ENCODE assay signal across 8 mouse cellular contexts in the genomic region with DNA sequence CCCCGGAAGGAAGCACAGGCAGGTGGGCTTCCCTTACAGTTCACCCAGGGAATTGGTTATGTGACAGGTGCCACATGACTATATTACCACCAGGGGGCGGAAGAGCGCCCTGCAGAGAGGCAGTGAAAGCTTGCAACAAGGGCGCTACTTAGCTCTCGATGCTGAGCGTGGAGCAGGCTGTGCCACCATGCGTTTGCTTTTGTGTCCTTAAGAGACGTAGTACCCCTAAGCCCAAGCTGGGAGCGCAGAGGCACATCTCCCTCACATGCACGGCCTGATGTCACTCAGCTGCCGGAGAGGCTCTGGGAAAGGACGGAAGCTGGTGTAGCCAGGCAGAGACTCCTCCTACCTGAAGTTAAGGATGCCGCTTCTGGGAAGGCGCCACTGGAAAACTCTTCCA. TPM values are rescaled to one million over a fixed set of nuclear protein-coding genes. Genes with fewer than 3 reads are reported as not detected.
DNase-seq lines count a peak whose midpoint lies in the region; ATAC-seq and TF ChIP-seq lines count a peak whose summit lies in the region.

No protein-coding gene starts in this region.

- TF ChIP-seq CTCF in cerebellum, adult 2 months (IDR thresholded peaks at IDR 0.05; ENCODE audit: borderline replicate concordance, insufficient read depth, low read depth, low read length) = peak; percentile 87

- ATAC-seq in hindbrain, embryonic 13.5 days (ENCODE audit: low FRiP score) = peak; percentile 67

- no peaks in the 10 kb centered on the region for H3K36me3 ChIP-seq in hindbrain, embryonic 13.5 days

- 1% methylated on average over 14 of the region's 14 CpGs for WGBS in cerebellum, adult 2 months
- 3% methylated on average over 14 of the region's 14 CpGs for WGBS in hindbrain, embryonic 13.5 days

- no peak for TF ChIP-seq POLR2A in cerebellum, adult 2 months (IDR thresholded peaks at IDR 0.05; ENCODE audit: borderline replicate concordance, insufficient read depth, low read length)

- peaks cover 17% of the 10 kb centered on the region for H3K4me1 ChIP-seq in cerebellum, adult 2 months (ENCODE audit: control insufficient read depth, insufficient read depth, low read length)
- H3K4me1 ChIP-seq in hindbrain, embryonic 13.5 days (replicated peaks) = peaks cover 28% of the 10 kb centered on the region

- H3K4me2 ChIP-seq in hindbrain, embryonic 13.5 days = peak overlapping the region; percentile 64

- no peak overlapping the region for H3K27ac ChIP-seq in cerebellum, adult 2 months (ENCODE audit: insufficient read depth, low read length)
- H3K27ac ChIP-seq in hindbrain, embryonic 13.5 days = 0 out of 2 replicates have a peak overlapping the region, but pooled peaks have one; percentile 23

- H3K9ac ChIP-seq in hindbrain, embryonic 13.5 days = peak overlapping the region; percentile 68

- no peaks in the 10 kb centered on the region for H3K27me3 ChIP-seq in cerebellum, adult 2 months (ENCODE audit: control insufficient read depth, insufficient read depth, low read length)
- H3K27me3 ChIP-seq in hindbrain, embryonic 13.5 days = peaks cover 4% of the 10 kb centered on the region; the same call in 1 of the 2 replicates

- no peaks in the 10 kb centered on the region for H3K9me3 ChIP-seq in hindbrain, embryonic 13.5 days

- peak overlapping the region; percentile 60 for H3K4me3 ChIP-seq in cerebellum, adult 2 months (replicated peaks; ENCODE audit: insufficient read depth, low read depth, low read length)
- H3K4me3 ChIP-seq in hindbrain, embryonic 13.5 days = peak overlapping the region; percentile 34

- DNase-seq in Muller cell, postnatal 12 days (ENCODE audit: inconsistent ontology term) = peak; percentile 78
- DNase-seq in cerebellum, adult 2 months = peak; percentile 65 to 68
- peak; percentile 90 for DNase-seq in forelimb bud, embryonic 11.5 days (ENCODE audit: low read depth, low spot score)
- DNase-seq in layer of hippocampus, postnatal 25 days (ENCODE audit: extremely low spot score in 1 of 2, low spot score in 1 of 2) = peak; percentile 64 to 70
- peak; percentile 74 for DNase-seq in lung, postnatal 14 days
- peak; percentile 70 for DNase-seq in retina, adult 2 months (ENCODE audit: low read depth, low spot score)
- peak; percentile 81 for DNase-seq in thymus, postnatal 4 days

RNA-seq across cellular contexts. Expression of gene Pstpip1, which starts 28.8 kb away (rescaled TPM):
- polyA plus RNA-seq in cerebellum, adult 2 months (2012; rRNA removed) = 3.3 and 5.0 TPM in 2 replicates
- polyA plus RNA-seq in hindbrain, embryonic 13.5 days (2015; fragmentation: Nextera tagmentation; extraction: Ambion mirVana) = 0.70 and 0.73 TPM in 2 replicates
- 1 to 10 TPM; 2.8 to 4.2 TPM for total RNA-seq in layer of hippocampus, postnatal 25 days (2021)

RNA-seq across cellular contexts. Expression of gene Tspan3, which starts 46.7 kb away (rescaled TPM):
- polyA plus RNA-seq in cerebellum, adult 2 months (2012; rRNA removed) = 515 and 542 TPM in 2 replicates
- polyA plus RNA-seq in hindbrain, embryonic 13.5 days (2015; fragmentation: Nextera tagmentation; extraction: Ambion mirVana) = 575 and 579 TPM in 2 replicates
- 100 to 1,000 TPM; 350 to 378 TPM for total RNA-seq in layer of hippocampus, postnatal 25 days (2021)
